Mouse (Mus musculus): ENCODE measurements around the gene Ralgps2. TPM values are rescaled to one million over a fixed set of nuclear protein-coding genes. Genes with fewer than 3 reads are reported as not detected.

Gene Ralgps2
- polyA plus RNA-seq, 1 experiment from 2014 or later: 5.8 TPM

DNA sequence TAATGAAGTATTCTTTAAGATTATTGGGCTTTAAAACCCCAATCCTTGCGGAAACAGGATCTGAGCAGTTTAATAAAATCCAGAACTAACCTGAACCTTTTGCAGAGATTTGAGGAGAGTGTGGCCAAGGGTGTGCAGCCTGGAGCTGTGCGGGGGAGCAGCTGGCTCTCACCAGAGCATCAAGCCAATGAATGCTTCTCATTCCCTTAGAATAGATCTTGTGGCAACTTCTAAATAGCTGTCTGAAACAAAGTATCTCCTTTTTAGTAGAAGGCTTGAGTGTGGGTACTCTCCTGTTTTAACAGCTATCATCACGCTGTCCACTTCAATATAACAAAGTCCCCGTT lies 25.1 kb upstream of the Ralgps2 start:
- WGBS (ENCODE audit: missing documents): 94% methylated on average over 4 of the region's 4 CpGs
- Histone ChIP-seq H3K79me2 (ENCODE audit: inconsistent target) (no peaks in the 10 kb centered on the region), H3K36me3 (ENCODE audit: inconsistent target) (no peaks in the 10 kb centered on the region), H3K4me3 (ENCODE audit: inconsistent target) (no peak overlapping the region), H3K27ac (no peak overlapping the region)

DNA sequence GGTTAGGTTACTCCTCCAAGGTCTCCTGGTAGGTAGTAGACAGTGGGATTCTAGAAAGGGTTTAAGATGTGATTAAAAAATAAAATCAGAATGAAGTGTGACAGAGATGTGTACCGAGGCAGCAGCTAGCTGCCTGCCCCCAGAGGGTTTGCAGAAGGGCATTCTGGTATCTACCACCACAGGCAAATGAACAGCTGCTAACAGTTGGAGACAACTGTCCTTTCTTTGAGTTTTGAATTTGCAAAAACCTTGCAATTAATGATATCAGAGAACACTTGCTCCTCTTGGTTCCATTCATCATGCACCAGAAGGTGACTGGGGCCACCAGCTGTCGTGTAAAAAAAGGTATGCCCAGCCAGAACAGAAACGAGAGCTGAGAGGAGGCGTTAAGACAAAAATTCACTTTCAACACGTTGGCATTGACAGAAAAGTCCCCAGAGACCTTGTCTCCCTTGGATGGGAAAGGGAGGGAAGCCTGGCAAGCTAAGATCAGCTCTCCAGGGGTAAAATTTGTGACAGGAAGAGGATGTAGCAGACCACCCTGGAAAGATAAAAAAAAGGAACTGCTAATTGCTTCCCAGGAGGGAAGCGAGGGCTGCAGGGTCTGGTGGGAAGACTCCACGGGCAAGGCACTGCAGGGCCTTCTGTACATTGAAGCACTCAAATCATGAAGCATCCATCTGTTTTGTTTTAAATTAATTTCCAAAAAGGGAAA lies 24.6 kb upstream of the Ralgps2 start:
- WGBS (ENCODE audit: missing documents): 36% methylated on average over 7 of the region's 7 CpGs
- no peak overlapping the region for H3K27ac ChIP-seq
- no peaks in the 10 kb centered on the region for H3K36me3 ChIP-seq (ENCODE audit: inconsistent target)
- no peak overlapping the region for H3K4me3 ChIP-seq (ENCODE audit: inconsistent target)
- no peaks in the 10 kb centered on the region for H3K79me2 ChIP-seq (ENCODE audit: inconsistent target)

DNA sequence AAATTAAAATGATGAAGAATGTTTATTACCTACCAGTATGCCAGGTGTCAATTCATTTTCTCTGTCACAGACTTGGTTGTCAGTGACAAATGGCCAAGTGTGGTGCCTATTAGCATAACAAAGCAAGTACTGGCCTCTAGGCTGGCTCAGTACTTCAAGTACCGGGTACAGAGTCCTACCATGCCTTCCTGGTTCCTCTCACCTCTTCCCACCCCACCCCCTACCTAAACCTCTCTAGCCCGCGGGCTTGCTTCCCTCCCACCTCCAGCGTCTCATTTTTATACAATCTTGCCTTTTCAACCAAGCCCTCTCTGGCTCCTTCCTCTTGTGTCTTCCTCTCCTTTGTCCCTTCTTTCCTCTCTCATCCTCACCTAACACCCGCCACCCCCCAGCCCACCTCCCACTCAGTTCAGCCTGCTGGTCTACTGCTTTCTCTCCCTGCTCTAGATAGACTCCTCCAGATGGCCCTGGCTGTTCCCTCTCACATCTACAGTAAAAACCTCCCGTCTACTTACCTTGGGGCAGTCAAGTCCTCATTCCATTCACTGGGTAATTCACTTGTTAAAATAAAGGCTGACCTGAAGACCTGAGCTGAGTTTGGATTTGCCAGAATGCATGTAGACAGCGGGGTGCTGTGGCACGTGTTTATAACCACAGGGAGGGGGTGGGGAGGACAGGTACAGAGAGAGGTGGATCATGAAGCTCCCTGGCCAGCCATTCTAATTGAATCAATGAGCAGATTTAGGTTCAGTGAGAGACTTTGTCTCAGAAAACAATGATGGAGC lies 22.2 kb upstream of the Ralgps2 start:
- Histone ChIP-seq H3K79me2 (ENCODE audit: inconsistent target) (no peaks in the 10 kb centered on the region), H3K4me3 (ENCODE audit: inconsistent target) (no peak overlapping the region), H3K27ac (no peak overlapping the region), H3K36me3 (ENCODE audit: inconsistent target) (no peaks in the 10 kb centered on the region)
- WGBS (ENCODE audit: missing documents): 88% methylated on average over 8 of the region's 8 CpGs

DNA sequence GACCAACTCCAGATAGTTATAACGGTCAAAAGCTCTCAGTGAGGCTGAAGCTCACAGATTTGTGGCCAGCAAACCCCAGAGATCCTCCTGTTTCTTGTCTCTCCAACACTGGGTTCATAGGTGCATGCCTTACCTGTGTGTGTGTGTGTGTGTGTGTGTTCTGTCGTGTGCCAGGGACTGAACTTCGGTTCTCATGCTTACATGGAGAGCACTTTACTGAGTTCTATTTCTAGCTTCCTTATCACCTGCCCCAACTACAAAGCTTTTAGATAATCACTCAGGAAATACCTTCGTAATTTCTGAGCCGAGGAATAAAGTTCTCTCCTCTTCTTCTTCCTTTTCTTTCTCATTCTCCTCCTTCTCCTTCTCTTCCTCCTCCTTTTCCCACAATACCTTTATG lies 19.6 kb upstream of the Ralgps2 start:
- Histone ChIP-seq H3K27ac (no peak overlapping the region), H3K4me3 (ENCODE audit: inconsistent target) (no peak overlapping the region), H3K36me3 (ENCODE audit: inconsistent target) (no peaks in the 10 kb centered on the region), H3K79me2 (ENCODE audit: inconsistent target) (no peaks in the 10 kb centered on the region)
- 53% methylated on average over 5 of the region's 5 CpGs for WGBS (ENCODE audit: missing documents)

DNA sequence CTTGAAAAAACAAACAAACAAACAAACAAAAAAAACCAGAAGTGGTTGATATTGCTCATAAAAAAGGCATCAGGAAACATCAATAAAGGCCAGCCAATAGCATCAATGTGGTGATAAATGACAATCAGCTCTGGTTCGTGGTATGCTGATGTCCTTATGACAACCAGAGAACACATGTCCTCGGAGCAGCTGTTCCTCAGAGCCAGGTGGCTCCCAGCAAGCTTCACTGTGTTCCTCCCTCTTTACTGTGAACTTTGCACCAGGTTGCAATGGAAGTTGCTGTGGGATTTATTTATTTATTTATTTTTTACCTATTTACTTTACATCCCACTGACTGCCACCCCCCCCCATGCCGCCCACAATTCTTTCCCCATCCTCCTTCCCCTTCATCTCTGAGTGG lies 17.9 kb upstream of the Ralgps2 start:
- WGBS (ENCODE audit: missing documents): 100% methylated on average over 3 of the region's 3 CpGs
- H3K79me2 ChIP-seq (ENCODE audit: inconsistent target): no peaks in the 10 kb centered on the region
- H3K27ac ChIP-seq: no peak overlapping the region
- H3K36me3 ChIP-seq (ENCODE audit: inconsistent target): no peaks in the 10 kb centered on the region
- no peak overlapping the region for H3K4me3 ChIP-seq (ENCODE audit: inconsistent target)

DNA sequence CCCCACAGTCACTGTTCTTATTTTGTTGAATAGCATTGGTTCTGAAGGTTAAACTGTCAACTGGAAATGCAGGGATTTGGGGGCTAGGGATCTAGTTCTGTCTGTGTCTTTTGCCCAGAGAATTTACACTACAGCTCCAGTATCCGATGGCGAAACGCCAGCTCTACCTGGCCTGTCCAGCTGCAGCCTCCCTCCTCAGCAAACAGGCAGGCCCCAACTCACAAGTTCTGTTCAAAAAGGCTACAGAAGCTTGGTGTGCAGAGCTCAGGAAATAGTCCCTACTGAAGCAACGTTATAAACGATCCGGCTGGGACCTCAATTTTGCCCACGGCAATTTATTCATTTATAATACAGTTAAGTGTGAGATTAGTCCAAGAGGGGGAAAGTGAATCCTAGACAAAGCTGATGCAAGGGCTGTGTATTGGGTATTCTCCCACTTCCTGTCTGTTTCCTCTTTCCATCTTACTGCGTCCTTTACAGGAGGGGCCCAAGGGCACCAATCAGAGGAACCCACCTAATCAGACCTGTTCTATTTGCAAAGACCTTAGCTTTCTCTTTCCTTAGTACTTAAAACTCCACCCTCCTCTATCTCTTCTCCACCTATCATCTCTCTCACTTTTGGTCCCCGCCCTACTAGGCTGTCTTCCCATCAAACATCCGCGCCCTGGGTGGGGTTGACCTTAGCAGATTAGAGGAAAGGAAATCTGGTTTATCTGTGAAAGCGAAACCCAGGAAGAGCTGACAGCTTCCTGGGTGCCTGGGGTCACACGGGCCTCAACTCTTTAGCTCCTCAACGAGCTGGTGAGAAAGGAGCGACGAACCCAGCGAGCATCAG lies 16.7 kb upstream of the Ralgps2 start:
- WGBS (ENCODE audit: missing documents): 76% methylated on average over 17 of the region's 17 CpGs
- no peaks in the 10 kb centered on the region for H3K79me2 ChIP-seq (ENCODE audit: inconsistent target)
- no peak overlapping the region for H3K27ac ChIP-seq
- H3K36me3 ChIP-seq (ENCODE audit: inconsistent target): no peaks in the 10 kb centered on the region
- H3K4me3 ChIP-seq (ENCODE audit: inconsistent target): no peak overlapping the region

DNA sequence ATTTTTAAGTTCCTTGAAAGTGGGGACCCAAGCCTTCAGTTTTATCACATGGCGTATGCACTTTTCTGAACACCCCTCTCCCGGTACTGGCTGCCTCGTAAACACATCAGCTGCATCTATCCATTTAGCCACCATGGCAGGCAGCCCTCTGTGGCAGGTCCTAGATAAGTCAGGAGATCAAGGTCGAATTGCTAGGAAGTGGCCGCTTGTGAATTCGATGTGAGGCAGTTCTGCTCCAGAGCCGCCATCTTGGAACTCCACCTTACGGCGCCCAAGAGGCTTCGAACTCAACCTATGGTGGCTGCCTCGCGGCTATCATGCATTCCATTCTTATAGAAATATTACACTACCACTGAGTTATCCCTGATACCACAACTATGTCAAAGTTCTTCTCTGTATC lies 14.8 kb upstream of the Ralgps2 start:
- 96% methylated on average over 12 of the region's 12 CpGs for WGBS (ENCODE audit: missing documents)
- Histone ChIP-seq H3K36me3 (ENCODE audit: inconsistent target) (no peaks in the 10 kb centered on the region), H3K4me3 (ENCODE audit: inconsistent target) (no peak overlapping the region), H3K27ac (no peak overlapping the region), H3K79me2 (ENCODE audit: inconsistent target) (no peaks in the 10 kb centered on the region)

DNA sequence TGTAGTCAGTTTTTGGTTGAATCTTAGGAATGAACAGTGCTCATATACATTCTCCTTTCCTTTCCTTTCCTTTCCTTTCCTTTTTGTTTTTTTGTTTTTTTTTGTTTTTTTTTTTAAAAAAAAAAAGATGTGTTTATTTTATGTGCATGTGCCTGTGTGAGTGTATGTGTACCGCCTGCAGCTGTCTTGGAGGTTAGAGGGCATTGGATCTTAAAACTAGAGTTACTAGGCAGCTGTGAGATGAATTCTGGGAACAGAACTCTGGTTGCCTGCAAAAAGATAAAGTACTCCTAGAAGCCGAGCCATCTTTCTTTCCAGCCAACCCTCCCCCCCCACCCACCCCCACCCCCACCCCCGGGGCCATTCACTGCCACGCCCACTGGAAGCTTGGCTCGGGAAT lies 10.9 kb upstream of the Ralgps2 start:
- no peak overlapping the region for H3K27ac ChIP-seq
- H3K36me3 ChIP-seq (ENCODE audit: inconsistent target): no peaks in the 10 kb centered on the region
- 72% methylated on average over 4 of the region's 5 CpGs for WGBS (ENCODE audit: missing documents)
- no peaks in the 10 kb centered on the region for H3K79me2 ChIP-seq (ENCODE audit: inconsistent target)
- H3K4me3 ChIP-seq (ENCODE audit: inconsistent target): no peak overlapping the region

DNA sequence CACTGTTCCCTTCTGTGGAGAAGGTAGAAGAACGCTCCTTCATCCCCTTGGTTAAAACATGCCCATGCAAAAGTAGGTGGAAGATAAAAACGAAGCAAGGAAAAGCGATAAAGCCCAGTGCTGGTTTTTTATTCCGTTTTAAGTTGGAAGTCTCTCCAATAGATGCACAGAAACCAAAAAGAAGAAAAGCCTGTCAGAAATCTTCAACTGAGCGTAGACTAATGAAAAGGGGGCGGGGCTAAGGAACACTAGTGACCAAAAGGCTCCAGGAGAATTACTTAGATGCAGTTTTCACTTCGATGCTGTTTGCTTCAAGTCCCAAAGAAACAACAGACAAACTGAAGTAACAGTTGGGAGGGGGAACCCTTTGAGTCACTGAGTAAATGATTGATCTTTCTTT lies 1.2 kb upstream of the Ralgps2 start:
- Histone ChIP-seq H3K36me3 (ENCODE audit: inconsistent target) (no peaks in the 10 kb centered on the region), H3K79me2 (ENCODE audit: inconsistent target) (no peaks in the 10 kb centered on the region), H3K27ac (no peak overlapping the region), H3K4me3 (ENCODE audit: inconsistent target) (no peak overlapping the region)
- WGBS (ENCODE audit: missing documents): 59% methylated on average over 7 of the region's 7 CpGs

DNA sequence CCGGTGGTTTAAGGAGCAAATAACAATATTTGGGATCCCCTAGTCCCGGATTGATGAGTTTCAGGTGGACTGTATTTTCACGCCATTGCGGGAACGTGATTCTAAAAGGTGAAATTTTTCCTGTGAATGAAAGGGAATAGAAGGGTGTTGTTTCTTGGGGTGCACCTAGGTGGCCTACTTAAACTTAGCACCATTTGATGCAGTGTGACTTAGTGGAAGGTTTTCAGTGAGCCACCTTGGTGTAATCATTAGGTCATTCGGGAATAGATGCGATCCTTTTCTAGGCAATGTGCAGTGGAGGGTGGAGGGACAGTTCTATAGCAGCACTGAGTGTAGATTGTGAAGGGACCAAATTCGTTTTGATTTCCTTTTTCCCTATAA lies 706 bp upstream of the Ralgps2 start:
- Histone ChIP-seq H3K79me2 (ENCODE audit: inconsistent target) (no peaks in the 10 kb centered on the region), H3K4me3 (ENCODE audit: inconsistent target) (no peak overlapping the region; the same call in 1 of the 2 replicates), H3K27ac (no peak overlapping the region), H3K36me3 (ENCODE audit: inconsistent target) (no peaks in the 10 kb centered on the region)
- 12% methylated on average over 8 of the region's 8 CpGs for WGBS (ENCODE audit: missing documents)

DNA sequence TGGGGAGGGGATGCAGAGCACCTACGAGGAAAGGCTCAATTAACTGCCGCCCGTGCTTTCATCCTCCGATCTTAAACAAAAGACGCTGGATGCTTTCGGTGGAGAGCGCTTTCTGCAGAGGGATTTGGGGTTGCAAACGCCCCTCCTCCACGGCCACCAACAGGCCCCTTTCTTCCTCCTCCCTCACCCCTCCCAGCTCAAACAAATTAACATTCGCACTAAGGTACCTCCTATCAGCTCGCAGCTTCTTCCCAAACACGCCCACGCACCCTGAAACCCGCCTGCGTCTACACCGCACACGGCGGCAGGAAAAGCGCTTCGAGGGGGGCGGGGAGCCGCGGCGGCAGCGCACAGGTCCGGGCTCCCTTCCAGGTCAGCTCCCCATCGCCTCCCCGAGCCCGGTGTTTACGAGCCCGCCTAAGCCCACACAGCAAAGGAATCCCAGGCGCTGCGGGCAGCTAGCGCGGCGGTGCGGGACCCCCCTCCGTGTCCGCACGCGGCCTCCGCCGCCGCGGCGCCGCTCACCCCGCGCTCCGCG lies 652 bp downstream of the Ralgps2 start:
- H3K79me2 ChIP-seq (ENCODE audit: inconsistent target): no peaks in the 10 kb centered on the region; the same call in 1 of the 2 replicates
- H3K36me3 ChIP-seq (ENCODE audit: inconsistent target): no peaks in the 10 kb centered on the region
- H3K4me3 ChIP-seq (ENCODE audit: inconsistent target): peak overlapping the region; percentile 37
- WGBS (ENCODE audit: missing documents): 2% methylated on average over 51 of the region's 51 CpGs
- no peak overlapping the region for H3K27ac ChIP-seq

DNA sequence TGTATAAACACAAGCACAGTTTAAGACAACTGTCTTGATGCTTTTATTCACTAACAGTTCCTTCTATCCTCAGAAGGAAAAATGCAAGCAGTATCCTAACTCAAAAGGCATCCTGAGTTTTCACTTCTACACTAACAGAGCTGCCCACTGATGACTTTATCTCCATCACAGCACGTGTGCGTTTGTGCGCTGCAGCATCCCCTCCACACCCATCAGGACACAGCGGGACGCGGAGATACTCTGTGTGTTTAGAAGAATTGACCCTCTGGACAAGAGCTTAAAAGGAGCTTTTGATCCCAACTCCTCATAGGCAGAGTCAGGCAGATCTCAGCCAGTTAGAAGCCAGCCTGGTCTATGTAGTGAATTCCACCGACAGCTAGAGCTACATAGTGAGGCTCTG lies 2.0 kb downstream of the Ralgps2 start:
- no peak overlapping the region for H3K4me3 ChIP-seq (ENCODE audit: inconsistent target)
- no peaks in the 10 kb centered on the region; the same call in 1 of the 2 replicates for H3K79me2 ChIP-seq (ENCODE audit: inconsistent target)
- no peak overlapping the region for H3K27ac ChIP-seq
- 100% methylated on average over 5 of the region's 7 CpGs for WGBS (ENCODE audit: missing documents)
- H3K36me3 ChIP-seq (ENCODE audit: inconsistent target): no peaks in the 10 kb centered on the region

DNA sequence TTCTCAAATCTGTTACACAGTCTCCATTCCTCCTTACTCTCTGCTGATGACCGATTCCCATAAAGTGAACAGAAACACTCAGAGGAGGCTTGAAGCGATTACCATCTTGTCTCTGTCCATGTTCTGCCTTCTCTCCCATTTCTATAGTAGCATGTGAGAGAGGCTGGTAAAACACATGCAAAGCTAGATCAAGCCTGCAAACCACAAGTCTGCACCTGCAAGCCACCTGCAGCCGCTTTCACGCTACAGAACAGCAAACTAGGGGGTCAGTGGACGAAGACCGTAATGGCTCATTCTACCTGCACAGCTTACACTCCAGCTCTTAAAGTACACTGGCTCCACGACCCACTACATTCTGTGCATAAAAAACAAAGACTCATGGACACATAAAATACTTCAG lies 5.7 kb downstream of the Ralgps2 start:
- H3K36me3 ChIP-seq (ENCODE audit: inconsistent target): no peaks in the 10 kb centered on the region
- WGBS (ENCODE audit: missing documents): 100% methylated on average over 7 of the region's 7 CpGs
- no peak overlapping the region for H3K4me3 ChIP-seq (ENCODE audit: inconsistent target)
- no peak overlapping the region for H3K27ac ChIP-seq
- no peaks in the 10 kb centered on the region; the same call in 1 of the 2 replicates for H3K79me2 ChIP-seq (ENCODE audit: inconsistent target)

DNA sequence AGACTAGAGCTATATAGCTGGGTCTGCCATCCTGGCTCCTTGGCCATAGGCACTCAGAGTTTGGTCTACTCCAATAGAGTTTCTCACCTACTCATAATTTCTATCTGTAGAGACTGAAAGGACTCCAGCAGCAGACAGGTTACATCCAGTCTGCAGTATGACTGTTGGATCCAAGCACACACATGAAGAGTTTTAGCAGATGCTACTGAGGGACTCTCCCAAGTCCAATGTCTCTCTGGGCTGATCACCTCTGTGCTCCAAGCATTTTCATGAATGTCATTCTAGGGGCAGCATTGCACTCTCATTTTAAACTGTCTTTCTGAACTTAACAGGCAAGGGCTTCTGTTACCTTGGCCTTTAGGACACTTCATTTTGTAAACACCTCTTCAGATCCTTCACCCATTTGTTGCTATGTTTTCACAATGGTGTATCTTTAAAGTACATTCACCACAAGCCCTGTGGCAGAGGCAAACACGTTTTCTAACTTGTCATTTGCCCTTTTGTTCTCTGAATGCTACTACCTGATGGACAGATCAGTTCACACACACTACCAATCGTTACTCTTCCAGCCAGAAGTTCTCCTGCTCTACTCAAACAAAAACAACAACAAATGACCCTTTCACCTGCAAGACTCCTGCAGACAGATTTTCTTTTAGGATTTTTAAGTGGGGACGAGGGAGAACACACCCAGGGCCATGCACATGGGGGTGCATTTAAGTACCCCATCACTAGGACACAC lies 7.2 kb downstream of the Ralgps2 start:
- Histone ChIP-seq H3K27ac (no peak overlapping the region), H3K36me3 (ENCODE audit: inconsistent target) (no peaks in the 10 kb centered on the region), H3K79me2 (ENCODE audit: inconsistent target) (no peaks in the 10 kb centered on the region; the same call in 1 of the 2 replicates), H3K4me3 (ENCODE audit: inconsistent target) (no peak overlapping the region)
- 91% methylated on average over 3 of the region's 3 CpGs for WGBS (ENCODE audit: missing documents)
